Mouse (Mus musculus) layer of hippocampus, postnatal 25 days (tissue): ENCODE results near the gene Acin1. TPM values are rescaled to one million over a fixed set of nuclear protein-coding genes. Genes with fewer than 3 reads are reported as not detected.
"Not testable (repeated sequence)": the region's sequence is repeated elsewhere in the genome, so short reads cannot be mapped to it uniquely, and the experiment has no call there.

Experiments used
- DNase-seq, 2 experiments: peaks; one replicate each; pipeline ENCODE4 v3.0.0; 2022; ENCODE audit warnings: mixed read lengths in 2 of 2, low spot score in 1 of 2; ENCODE audit errors: extremely low spot score in 1 of 2
- total RNA-seq, 2 experiments: library from RNA; stranded (reverse); gene quantifications; 2 replicates each; pipeline ENCODE4 v1.2.3; 2021

Gene Acin1
- total RNA-seq, 2 experiments from 2014 or later: 172 to 215 TPM

DNA sequence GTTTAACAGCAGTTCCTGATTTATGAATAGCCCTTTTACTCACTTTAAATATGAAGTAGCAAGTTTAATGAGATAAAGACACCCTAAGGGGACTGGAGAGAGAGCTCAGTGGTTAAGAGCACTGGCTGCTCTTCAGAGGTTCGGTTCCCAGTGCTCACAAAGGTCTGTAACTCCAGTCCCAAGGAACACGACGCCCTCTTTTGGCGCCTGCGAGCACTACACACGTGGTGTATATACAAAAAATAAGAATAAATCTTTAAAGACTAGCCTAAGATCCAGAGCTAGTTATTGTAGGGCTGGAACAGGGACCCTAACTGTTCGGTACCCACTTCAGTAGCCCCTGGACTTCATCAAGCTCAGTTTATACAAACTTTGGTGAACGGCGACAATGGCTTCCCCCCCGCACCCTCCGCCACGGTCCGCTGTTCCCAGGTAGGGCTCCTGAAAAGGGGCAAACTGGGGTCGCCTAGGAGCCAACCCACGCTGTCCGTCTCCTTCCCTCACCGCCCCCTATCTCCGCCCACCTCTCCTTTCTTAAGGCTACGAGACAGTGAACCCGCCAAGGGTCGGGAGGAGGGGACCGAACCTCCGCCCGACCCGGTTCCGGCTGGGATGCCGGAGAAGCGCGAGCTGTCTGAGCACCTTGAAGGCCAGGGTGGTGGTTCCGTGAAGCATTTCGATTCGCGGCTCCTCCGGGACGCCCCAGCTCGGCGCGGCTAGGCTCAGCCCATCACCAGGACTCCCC lies 69.4 kb downstream of the Acin1 start:
- DNase-seq: no peak

GRCm38 (mm10) chr14:54616226-54616825 lies 70.4 kb downstream of the Acin1 start:
- DNase-seq: no peak

DNA sequence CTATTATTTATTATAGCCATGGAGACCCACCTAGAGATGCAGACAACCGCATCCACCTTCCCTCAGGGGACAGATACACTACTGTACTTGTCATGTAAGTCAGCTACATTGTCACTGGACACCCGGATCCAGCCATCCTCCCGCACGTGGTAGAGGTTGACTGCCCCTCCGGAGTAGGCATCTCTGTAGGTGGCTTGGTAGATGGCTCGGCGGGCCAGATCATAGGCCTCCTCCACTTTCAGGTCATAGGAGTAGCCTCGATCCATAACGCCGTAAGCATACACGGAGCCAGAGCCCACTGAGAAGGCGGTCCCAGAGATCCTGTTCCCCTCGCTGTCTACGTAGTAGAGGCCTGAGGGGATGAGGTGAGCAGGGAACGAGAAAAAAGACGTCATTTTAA lies 72.6 kb downstream of the Acin1 start:
- not testable (repeated sequence) for DNase-seq

- no peak for DNase-seq
Measured at GRCm38 (mm10) chr14:54610648-54611047, 76.1 kb downstream of the Acin1 start.

GRCm38 (mm10) chr14:54609962-54610361 lies 76.8 kb downstream of the Acin1 start:
- DNase-seq: no peak

DNA sequence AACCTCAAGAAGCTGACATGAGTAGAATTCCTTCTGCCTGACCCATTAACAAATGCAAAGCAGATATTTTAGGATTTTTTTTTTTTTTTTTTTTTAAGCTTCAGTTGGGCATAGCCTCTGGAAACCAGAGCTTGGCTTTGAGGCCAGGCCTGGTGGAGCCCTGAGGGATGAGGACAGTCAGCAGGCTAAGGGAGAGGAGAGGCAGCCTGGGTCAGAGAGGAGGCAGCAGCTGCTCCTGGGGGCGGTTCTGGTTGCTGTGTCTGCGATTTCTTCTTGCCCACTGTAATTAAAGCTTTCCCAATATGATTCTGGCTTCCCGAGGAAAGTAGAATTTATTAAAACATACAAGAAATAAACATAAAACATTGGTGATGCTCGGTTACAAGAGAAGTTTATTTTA lies 77.5 kb downstream of the Acin1 start:
- no peak for DNase-seq

DNA sequence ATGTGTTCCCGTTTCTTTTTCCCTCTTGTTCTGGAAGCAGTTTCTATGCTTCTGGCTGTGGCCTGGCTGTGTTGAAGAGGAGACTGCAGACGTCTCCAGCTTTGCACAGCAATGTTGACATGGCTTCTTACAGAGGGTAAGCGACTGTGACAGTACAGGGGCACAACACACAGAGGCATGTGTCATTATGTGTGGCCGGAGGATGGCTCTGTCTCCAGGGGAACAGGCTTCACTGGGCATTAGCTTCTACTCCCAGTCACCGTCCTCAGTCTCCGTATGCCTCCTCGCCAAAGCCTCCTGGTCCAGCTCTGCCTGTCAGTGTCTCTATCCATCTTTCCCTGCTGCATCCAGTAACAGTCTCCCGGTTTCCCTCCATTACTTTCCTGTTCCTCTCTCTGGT lies 79.5 kb downstream of the Acin1 start:
- DNase-seq: no peak

GRCm38 (mm10) chr14:54605752-54606321 lies 80.9 kb downstream of the Acin1 start, which contains the start of gene 4931414P19Rik:
Gene 4931414P19Rik (minus strand): TSS chr14:54605993.
- DNase-seq: peak; percentile 56 to 62

GRCm38 (mm10) chr14:54603686-54604085 lies 83.0 kb downstream of the Acin1 start:
- DNase-seq: no peak

- peak; percentile 82 to 86 for DNase-seq
Measured at GRCm38 (mm10) chr14:54603038-54603654, 83.6 kb downstream of the Acin1 start.

DNA sequence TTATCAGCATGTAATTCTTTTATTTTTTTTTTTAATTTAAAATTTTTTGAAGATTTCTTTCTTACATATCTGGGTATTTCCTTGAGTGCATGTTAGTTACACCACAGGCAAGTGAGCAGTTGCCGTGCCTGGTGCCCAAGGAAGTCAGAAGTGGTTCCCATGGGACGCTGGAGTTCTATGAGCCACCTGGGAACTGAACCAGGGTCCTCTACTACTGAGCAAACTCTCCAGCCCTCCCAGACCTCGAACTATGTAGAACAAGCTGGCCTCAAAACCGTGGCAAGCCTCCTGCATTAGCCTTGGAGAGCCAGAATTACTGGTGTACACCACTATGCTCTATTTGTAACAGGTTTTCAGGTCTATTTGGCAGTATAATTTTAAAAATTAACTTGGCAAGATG lies 84.1 kb downstream of the Acin1 start:
- no peak for DNase-seq

DNA sequence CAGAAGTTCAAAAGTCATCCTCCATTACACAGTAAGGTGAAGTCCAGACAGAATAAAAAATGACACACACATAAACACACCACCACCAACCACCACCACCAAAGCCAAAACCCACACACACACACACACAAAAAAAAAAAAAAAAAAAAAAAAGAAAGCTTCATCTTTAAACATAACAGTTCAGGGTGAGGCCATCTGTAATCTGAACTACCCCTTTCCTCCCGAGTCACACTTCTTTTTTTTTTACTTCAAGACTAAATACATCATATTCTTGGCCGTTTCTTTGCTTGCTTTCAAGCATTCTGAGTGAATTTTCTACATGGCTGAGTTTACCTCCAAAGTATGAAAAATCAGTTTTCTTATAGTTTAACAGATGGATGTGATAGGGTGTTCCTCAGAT lies 85.1 kb downstream of the Acin1 start:
- DNase-seq: no peak

DNA sequence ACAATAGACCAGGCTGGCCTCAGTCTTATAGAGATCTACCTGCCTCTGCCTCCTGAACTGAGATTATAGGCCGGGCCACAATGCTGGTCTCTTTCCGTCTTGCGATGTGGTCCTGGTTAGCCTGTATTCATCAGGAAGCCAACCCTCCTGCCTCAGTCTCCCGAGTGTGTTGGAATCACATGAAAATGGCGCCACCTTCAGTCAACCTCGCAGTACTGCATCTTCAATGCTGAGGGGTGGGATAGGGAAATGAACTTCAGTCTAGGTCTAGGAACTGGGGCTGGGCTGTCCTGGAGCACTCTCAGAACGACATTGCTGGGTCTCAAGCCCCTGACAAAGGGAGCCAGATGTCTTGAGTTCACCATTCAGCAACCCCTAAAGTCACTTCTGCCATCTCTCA lies 89.6 kb downstream of the Acin1 start:
- DNase-seq: no peak

DNA sequence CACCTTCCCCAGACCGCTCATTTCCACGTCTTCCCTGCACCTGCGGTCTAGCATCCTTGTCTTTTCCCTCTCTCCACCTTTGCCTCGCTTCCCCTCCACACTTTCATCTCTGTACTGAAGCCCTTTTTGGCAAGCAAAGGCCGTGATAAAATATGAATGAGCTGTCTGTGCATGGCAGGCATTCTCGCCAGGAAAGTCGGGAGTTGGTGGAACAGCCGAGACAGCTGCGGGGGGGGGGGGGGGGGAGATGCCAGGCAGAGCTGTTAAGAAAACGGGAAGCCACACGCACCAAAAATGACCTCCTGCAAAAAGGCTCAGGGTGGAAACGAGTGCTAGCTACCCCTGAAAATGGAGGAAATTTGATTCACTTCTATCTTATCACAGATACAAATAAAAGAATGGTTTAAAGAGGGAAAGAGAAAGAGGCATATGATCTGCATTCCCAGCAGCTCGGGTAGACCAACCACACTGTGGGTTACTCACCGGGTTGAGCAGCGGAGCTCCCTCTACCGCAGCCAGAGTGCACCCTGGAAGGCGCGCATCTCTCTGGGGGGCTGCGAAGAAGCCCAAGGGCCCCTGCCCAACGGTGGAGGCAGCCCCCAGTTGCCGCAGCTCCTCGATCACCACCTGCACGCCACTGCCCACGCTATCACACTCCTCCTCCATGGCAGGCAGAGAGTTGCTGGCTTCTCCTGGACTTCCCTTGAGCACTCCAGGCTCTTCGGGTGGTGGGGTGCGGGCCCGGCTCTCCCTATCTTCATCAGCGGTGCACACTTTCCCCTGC lies 91.9 kb downstream of the Acin1 start:
- no peak for DNase-seq

- DNase-seq: no peak
Measured at GRCm38 (mm10) chr14:54594055-54594454, 92.7 kb downstream of the Acin1 start.

- no peak for DNase-seq
Measured at GRCm38 (mm10) chr14:54592319-54592934, 94.3 kb downstream of the Acin1 start.
